Mouse (Mus musculus) heart, postnatal 0 days (tissue): ENCODE measurements around the gene Wdr63. TPM values are rescaled to one million over a fixed set of nuclear protein-coding genes. Genes with fewer than 3 reads are reported as not detected.

ENCODE experiments used
- ATAC-seq: fragments of 200-750 bp; cut with Nextera tagmentation; 2 replicates; pipeline ENCODE4 v1.8.0; 2017; ENCODE audit warnings: low read depth, moderate number of reproducible peaks, moderate library complexity; ENCODE audit not compliant: insufficient read depth
- DNase-seq: peaks from one replicate; pipeline ENCODE4 v3.0.0-alpha.2; 2016; ENCODE audit warnings: low spot score
- H3K27ac ChIP-seq: fragments of 300-500 bp; sonication (generic); 2 replicates; pipeline ENCODE4 v1.5.1; 2014; ENCODE audit warnings: low read depth, mild to moderate bottlenecking
- H3K27me3 ChIP-seq: fragments of 300-500 bp; sonication (generic); 2 replicates; pipeline ENCODE4 v1.6.1; 2014; ENCODE audit warnings: low read length, mixed read lengths; ENCODE audit not compliant: control insufficient read depth, insufficient read depth
- H3K36me3 ChIP-seq: fragments of 300-500 bp; sonication (generic); replicated peaks from 2 replicates; pipeline ENCODE4 v1.6.1; 2014; ENCODE audit warnings: low read length, mixed read lengths; ENCODE audit not compliant: control insufficient read depth, insufficient read depth
- H3K4me1 ChIP-seq: fragments of 300-500 bp; sonication (generic); 2 replicates; pipeline ENCODE4 v1.6.1; 2014; ENCODE audit warnings: antibody characterized with exemption; ENCODE audit not compliant: control insufficient read depth, insufficient read depth
- H3K4me2 ChIP-seq: fragments of 300-500 bp; sonication (generic); 2 replicates; pipeline ENCODE4 v1.6.1; 2014; ENCODE audit warnings: low read depth, mild to moderate bottlenecking, low read length, moderate library complexity
- H3K4me3 ChIP-seq: fragments of 300-500 bp; sonication (generic); 2 replicates; pipeline ENCODE4 v1.5.1; 2014; ENCODE audit warnings: low read depth, low read length
- H3K9ac ChIP-seq: fragments of 300-500 bp; sonication (generic); replicated peaks from 2 replicates; pipeline ENCODE4 v1.6.1; 2014; ENCODE audit warnings: low read depth, low read length, mixed read lengths
- H3K9me3 ChIP-seq: fragments of 300-500 bp; sonication (generic); replicated peaks from 2 replicates; pipeline ENCODE4 v1.6.1; 2016; ENCODE audit warnings: low read length; ENCODE audit not compliant: control insufficient read depth
- CTCF ChIP-seq: IDR thresholded peaks from 2 replicates; pipeline ENCODE4 v1.5.1; 2016; ENCODE audit warnings: antibody characterized with exemption, control low read depth, low read depth
- EP300 ChIP-seq: IDR thresholded peaks from 2 replicates; pipeline ENCODE4 v1.6.1; 2016; ENCODE audit warnings: antibody characterized with exemption, low read depth
- WGBS: fragments of 180-500 bp; shearing (Covaris S2); extraction: QIAGEN DNeasy Blood & Tissue Kit; methylation state at CpG from one replicate; pipeline ENCODE4 v1.1.7; 2014; 5-methylcytosine and 5-hydroxymethylcytosine counted together
- polyA plus RNA-seq: library from polyadenylated mRNA; unstranded; fragments of >200 nt; fragmentation: Nextera tagmentation; extraction: Ambion mirVana; gene quantifications from 2 replicates; pipeline ENCODE4 v1.2.1, GENCODE M21; 2015
- total RNA-seq: library from RNA; depleted of rRNA; stranded (reverse); fragments of >200 nt; gene quantifications from 2 replicates; pipeline ENCODE4 v1.2.3, GENCODE M21; 2014; ENCODE audit warnings: low replicate concordance

The Wdr63 gene
- total and polyA plus RNA-seq, 2 experiments from 2014 or later, result not detected

GRCm38 (mm10) chr3:146122125-146122420, 14.1 kb upstream of the Wdr63 start:
- 77% methylated on average over 3 of the region's 3 CpGs for WGBS
- no peak for DNase-seq
- H3K4me2 ChIP-seq, result no peak overlapping the region

GRCm38 (mm10) chr3:146121310-146122124, 13.6 kb upstream of the Wdr63 start:
- H3K9me3 ChIP-seq, result no peaks in the 10 kb centered on the region
- TF ChIP-seq EP300 (no peak), CTCF (no peak)
- no peaks in the 10 kb centered on the region for H3K36me3 ChIP-seq
- H3K9ac ChIP-seq, result no peak overlapping the region
- H3K27ac ChIP-seq, result no peak overlapping the region
- DNase-seq (no peak), ATAC-seq (no peak)
- peak overlapping the region; percentile 10; the same call in 1 of the 2 replicates for H3K4me2 ChIP-seq
- 21% methylated on average over 25 of the region's 25 CpGs for WGBS
- no peaks in the 10 kb centered on the region for H3K4me1 ChIP-seq
- peaks cover 25% of the 10 kb centered on the region for H3K27me3 ChIP-seq
- H3K4me3 ChIP-seq, result no peak overlapping the region

More at GRCm38 (mm10) chr3:146122125-146122420, 14.1 kb upstream of the Wdr63 start:
- ATAC-seq, result no peak
- Histone ChIP-seq H3K36me3 (no peaks in the 10 kb centered on the region), H3K9ac (no peak overlapping the region), H3K4me1 (no peaks in the 10 kb centered on the region), H3K27ac (no peak overlapping the region), H3K9me3 (no peaks in the 10 kb centered on the region), H3K4me3 (no peak overlapping the region), H3K27me3 (peaks cover 20% of the 10 kb centered on the region)
- no peak for TF ChIP-seq CTCF
- TF ChIP-seq EP300, result no peak

GRCm38 (mm10) chr3:146117997-146118457, 10.1 kb upstream of the Wdr63 start:
- Histone ChIP-seq H3K4me3 (no peak overlapping the region), H3K36me3 (no peaks in the 10 kb centered on the region), H3K27ac (no peak overlapping the region), H3K4me1 (no peaks in the 10 kb centered on the region), H3K4me2 (no peak overlapping the region), H3K9ac (no peak overlapping the region), H3K27me3 (peaks cover 25% of the 10 kb centered on the region), H3K9me3 (no peaks in the 10 kb centered on the region)
- 63% methylated on average over 9 of the region's 9 CpGs for WGBS
- TF ChIP-seq EP300 (no peak), CTCF (no peak)
- DNase-seq (no peak), ATAC-seq (no peak)

- 11% methylated on average over 35 of the region's 35 CpGs for WGBS
- H3K9ac ChIP-seq, result no peak within 1 kb of the TSS
- no peak within 1 kb of the TSS for H3K27ac ChIP-seq
- no peaks in the 10 kb centered on the region for H3K36me3 ChIP-seq
- no peaks in the 10 kb centered on the region for H3K9me3 ChIP-seq
- no peak for DNase-seq
- TF ChIP-seq CTCF (no peak), EP300 (no peak)
- no peak; the same call in 1 of the 2 replicates for ATAC-seq
- peaks cover 25% of the 10 kb centered on the region for H3K27me3 ChIP-seq
- H3K4me2 ChIP-seq, result peak within 1 kb of the TSS; percentile 30
- H3K4me1 ChIP-seq, result no peaks in the 10 kb centered on the region
- H3K4me3 ChIP-seq, result peak within 1 kb of the TSS; percentile 7; the same call in 1 of the 2 replicates
These were observed 9.5 kb upstream of the Wdr63 start, which contains the start of gene Mcoln3 for GRCm38 (mm10) chr3:146117258-146117996. TSS of gene Mcoln3 (plus strand) at chr3:146117450.

GRCm38 (mm10) chr3:146110916-146111315, 3.0 kb upstream of the Wdr63 start:
- H3K4me1 ChIP-seq, result no peaks in the 10 kb centered on the region
- DNase-seq (no peak), ATAC-seq (no peak)
- 64% methylated on average over 6 of the region's 6 CpGs for WGBS
- H3K9ac ChIP-seq, result no peak overlapping the region
- no peak overlapping the region for H3K4me2 ChIP-seq
- TF ChIP-seq CTCF (no peak), EP300 (no peak)
- no peaks in the 10 kb centered on the region for H3K36me3 ChIP-seq
- H3K4me3 ChIP-seq, result no peak overlapping the region
- no peaks in the 10 kb centered on the region for H3K27me3 ChIP-seq
- H3K27ac ChIP-seq, result no peak overlapping the region
- H3K9me3 ChIP-seq, result no peaks in the 10 kb centered on the region
